Mouse (Mus musculus) left cerebral cortex, adult 8-10 months (tissue): Measurements from ENCODE around the gene Rassf1. TPM values are rescaled to one million over a fixed set of nuclear protein-coding genes. Genes with fewer than 3 reads are reported as not detected.
A peak's percentile ranks its signal among the peaks of the same experiment; 100 is the strongest.

Experiments used
- DNase-seq, 2 experiments: peaks; one replicate each; pipeline ENCODE4 v3.0.0; 2022; ENCODE audit warnings: low spot score in 2 of 2
- total RNA-seq, 4 experiments: library from RNA; stranded (reverse); gene quantifications; 2 replicates each; pipeline ENCODE4 v1.2.4; 2022

The Rassf1 gene
- total RNA-seq: 10 to 100 TPM; 15.8 to 18.5 (median 16.9) TPM

GRCm38 (mm10) chr9:107551117-107551889, at the start of gene Rassf1:
Gene Rassf1 (plus strand): TSS chr9:107551555.
- no peak for DNase-seq

DNA sequence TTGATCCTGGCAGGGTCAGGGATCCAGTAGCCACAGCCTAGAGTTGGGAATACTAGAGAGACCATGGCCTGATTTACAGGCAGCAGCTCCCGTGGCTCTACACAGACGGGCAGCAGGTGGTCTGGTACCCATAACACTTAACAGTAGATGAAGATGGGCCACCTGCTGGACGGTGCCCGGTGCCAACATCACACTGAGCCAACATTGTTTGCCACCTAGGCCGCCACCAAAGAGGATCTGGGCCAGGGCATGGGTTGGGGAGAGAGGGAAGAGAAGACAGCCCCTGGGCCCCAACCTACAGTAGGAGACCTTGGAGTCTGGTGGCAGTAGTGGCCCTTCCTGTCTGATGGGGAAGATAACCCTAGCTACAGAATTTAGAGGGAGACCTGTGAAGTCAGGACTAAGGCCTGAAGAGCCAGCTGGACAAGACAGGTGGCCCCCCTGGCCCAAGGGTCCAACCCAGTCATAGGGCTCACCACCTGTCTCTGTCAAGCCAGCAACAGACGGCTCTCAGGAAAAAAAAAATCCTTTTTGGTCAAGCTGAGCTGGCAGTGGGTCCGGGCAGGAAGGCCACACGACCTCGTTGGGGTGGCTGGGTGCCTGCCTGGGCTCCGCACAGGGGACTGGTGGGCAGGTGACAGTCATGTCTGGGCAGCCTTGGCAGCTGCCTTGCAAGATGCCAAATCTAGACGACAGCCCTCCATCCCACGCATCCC, 49.1 kb upstream of the Rassf1 start:
- DNase-seq: no peak

GRCm38 (mm10) chr9:107504662-107505537, 46.5 kb upstream of the Rassf1 start:
- no peak for DNase-seq

DNA sequence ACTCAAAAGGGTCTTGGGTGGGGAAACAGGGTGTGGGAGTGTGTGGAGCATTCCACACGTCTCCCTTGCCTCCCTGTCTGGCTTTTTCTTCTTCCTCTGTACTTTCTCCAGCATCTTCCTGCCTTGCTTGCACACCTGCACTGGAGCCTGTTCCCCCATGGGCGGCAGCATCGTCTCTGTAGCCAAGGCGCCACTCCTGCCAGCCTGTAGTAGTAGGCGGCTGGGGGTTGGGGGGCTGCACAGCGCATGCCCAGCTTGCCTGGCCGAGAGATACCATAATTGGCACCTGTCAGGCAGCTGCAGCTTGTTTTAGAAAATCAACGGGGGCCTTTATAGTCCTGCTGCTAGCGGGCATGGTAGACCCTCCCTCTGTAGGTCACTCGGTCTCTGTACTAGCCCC, 43.1 kb upstream of the Rassf1 start:
- peak; percentile 32 to 65 for DNase-seq

- DNase-seq: no peak
Observed at GRCm38 (mm10) chr9:107510384-107511100, 40.8 kb upstream of the Rassf1 start.

- DNase-seq: no peak
Observed at GRCm38 (mm10) chr9:107511436-107511835, 39.9 kb upstream of the Rassf1 start.

- no peak for DNase-seq
Observed at GRCm38 (mm10) chr9:107512326-107512725, 39.0 kb upstream of the Rassf1 start.

GRCm38 (mm10) chr9:107514303-107514955, 36.9 kb upstream of the Rassf1 start:
- peak; percentile 57 to 92 for DNase-seq

DNA sequence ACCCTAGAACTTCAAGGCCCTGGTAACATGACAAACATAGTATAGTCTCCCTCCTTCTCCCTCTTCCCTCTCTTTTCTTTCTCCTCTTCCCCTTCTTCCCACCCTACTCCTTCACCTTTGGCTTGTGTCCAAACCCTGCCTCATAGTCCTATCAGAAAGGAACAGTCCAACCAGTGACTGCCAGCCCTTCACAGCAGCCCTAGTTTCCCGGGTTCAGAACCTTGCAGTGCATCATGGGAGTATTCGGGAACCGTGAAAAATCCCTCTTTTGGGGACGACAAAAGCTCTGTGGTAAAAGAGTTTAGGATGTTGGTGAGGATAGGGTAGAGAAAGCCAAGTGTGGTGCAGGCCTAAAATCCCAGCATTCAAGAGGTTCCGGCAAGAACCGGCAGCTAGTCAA, 31.0 kb upstream of the Rassf1 start:
- no peak for DNase-seq

DNA sequence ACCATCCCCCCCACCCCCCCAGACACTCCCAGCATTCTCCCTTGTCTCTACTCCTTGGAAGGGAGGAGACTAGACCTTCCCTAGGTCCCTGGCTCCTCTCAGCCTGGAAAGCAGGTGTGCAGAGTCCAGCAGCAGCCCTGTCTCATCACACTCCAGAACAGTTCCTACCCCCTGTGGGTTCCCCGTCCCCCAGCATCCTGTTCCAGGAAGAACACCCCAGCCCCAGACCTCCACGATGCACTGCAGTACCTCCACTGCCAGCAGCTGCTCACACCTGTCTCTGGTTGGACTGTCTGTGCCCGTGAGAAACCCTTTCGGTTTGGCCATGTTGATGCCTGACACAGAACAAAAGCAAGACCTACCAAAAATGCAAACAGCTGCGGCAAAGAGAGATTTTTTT, 30.2 kb upstream of the Rassf1 start:
- DNase-seq: no peak

GRCm38 (mm10) chr9:107521711-107522399, 29.5 kb upstream of the Rassf1 start:
- DNase-seq: no peak

DNA sequence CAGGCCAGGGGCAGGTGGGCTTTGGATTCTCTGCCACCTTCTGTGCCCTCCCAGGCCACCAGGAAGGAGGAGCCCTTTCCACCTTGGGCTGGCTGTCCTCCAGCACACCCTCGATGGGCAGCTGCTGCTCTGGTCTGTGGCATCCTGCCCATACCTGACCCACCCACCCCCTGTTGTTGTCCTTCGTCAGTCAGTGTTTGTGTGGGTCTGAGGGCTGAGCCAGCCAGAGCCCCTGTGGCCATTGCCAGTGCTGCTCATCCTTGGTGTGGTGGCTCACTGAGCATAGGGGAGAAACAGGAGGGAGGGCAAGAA, 29.0 kb upstream of the Rassf1 start:
- no peak for DNase-seq

DNA sequence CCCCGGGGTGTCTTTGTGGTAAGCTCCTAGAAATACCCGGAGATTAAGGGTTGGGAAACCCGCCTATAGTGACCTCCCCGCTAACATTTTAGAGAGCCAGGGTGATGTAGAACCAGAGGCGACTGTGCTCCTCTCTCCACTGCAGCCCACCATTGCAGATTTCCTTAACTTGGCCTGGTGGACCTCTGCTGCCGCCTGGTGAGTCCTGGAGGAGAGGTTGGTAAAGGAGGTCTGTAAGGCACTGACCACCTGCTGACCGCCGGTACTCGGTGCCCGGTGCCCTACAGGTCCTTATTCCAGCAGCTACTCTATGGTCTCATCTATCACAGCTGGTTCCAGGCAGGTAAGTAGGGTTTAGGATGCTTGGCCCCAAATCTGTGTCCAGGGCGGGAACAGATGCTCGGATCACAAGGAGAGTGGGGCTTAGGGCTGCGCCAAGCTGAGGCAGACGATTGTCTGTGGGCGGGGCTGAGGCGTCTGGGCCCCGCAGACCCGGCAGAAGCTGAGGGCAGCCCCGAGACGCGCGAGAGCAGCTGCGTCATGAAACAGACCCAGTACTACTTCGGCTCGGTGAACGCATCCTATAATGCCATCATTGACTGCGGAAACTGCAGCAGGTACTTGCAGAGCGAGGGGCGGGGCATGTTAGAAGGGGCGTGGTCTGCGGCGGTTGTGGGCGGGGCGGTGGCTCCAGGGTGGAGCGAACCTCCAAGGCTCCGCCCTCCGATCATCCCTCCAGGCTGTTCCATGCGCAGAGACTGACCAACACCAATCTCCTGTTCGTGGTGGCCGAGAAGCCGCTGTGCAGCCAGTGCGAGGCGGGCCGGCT, 24.9 kb upstream of the Rassf1 start:
- DNase-seq: peak; percentile 54 to 72

- peak; percentile 79 to 96 for DNase-seq
Observed at GRCm38 (mm10) chr9:107533791-107534407, 17.5 kb upstream of the Rassf1 start, which contains the start of gene Tmem115. Gene Tmem115 (plus strand): TSS chr9:107533945.

DNA sequence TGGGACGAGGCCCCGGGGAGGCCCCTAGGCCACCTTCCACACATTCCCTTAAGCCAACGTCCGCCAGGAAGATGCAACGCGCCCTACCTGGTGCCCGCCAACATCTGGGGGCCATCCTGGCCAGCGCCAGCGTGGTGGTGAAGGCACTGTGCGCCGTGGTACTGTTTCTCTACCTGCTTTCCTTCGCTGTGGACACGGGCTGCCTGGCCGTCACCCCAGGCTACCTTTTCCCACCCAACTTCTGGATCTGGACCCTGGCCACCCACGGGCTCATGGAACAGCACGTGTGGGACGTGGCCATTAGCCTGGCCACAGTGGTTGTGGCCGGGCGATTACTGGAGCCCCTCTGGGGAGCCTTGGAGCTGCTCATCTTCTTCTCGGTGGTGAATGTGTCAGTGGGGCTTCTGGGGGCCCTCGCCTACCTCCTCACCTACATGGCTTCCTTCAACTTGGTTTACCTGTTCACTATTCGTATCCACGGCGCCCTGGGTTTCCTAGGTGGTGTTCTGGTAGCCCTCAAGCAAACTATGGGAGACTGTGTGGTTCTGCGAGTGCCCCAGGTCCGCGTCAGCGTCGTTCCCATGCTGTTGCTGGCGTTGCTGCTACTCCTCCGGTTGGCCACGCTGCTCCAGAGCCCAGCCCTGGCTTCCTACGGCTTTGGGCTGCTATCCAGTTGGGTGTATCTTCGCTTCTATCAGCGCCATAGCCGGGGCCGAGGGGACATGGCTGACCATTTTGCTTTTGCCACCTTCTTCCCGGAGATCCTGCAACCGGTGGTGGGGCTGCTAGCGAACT, 16.8 kb upstream of the Rassf1 start:
- DNase-seq: no peak

DNA sequence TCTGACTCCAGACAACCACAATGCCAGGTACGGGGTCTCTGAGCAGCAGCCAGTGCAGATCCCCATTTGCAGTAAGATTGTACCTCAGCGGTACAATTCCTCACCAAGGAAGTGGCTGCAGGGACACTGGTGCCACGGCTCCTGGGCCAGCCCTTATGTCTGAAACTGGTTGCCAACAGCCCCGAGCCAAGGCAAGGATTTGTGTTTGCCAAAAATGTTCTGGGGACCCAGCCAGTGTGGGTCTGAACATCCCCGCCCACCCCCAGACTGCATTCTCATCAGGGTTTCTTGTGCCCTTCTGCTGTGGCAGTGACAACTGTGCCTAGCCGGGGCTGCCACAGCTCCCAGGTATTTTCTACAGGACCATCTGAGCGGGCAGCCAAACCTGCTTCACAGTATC, 13.1 kb upstream of the Rassf1 start:
- DNase-seq: no peak

DNA sequence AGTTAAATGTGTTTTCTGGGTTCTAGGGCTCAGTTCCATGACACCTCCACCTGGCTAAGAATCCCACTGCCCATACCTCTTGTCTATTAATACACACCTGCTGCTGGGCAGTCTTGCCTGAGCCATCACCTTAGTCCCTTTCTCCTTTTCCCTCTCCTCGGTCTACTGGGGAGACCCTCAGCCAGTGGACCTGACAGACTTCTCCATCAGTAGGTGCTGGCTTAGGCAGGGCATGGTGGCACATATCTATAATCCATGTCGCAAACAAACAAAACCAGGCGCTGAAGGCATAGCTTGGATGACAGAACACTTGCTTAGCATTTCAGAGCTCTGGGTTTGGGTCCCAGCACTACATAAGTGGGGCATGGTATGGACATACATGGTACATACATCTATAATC, 12.6 kb upstream of the Rassf1 start:
- no peak for DNase-seq

DNA sequence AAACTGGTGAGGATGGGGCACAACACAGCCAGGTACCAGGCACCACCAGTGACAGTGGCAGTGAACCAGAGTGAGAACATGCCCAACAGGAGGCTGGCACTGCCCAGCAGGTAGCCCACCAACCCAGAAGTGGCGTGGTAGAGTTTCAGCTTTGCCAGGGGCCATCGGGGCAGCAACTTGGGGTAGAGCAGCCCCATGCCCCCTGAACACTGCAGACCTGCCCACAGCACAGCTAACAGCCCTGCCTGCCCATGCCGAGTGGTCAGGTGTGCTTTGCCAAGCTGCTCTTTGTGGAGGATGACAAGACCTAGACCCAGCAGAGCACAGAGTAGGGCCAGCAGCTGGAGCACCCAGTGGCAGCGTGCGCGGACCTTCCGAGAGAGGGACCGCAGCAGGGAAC, 11.4 kb upstream of the Rassf1 start:
- DNase-seq: no peak
